Mouse (Mus musculus): ENCODE measurements around the gene Kcnd2.

Gene Kcnd2

GRCm38 (mm10) chr6:21424202-21424785, 209.0 kb downstream of the Kcnd2 start:
- no peak for DNase-seq (ENCODE audit: low spot score)

GRCm38 (mm10) chr6:21431120-21431519, 215.8 kb downstream of the Kcnd2 start:
- DNase-seq (ENCODE audit: low spot score), result no peak

GRCm38 (mm10) chr6:21464719-21465118, 249.4 kb downstream of the Kcnd2 start:
- no peak for DNase-seq (ENCODE audit: low spot score)

- DNase-seq (ENCODE audit: low spot score), result no peak
These were observed 256.7 kb downstream of the Kcnd2 start for GRCm38 (mm10) chr6:21471891-21472544.

GRCm38 (mm10) chr6:21482714-21483113, 267.4 kb downstream of the Kcnd2 start:
- no peak for DNase-seq (ENCODE audit: low spot score)

GRCm38 (mm10) chr6:21488536-21488935, 273.2 kb downstream of the Kcnd2 start:
- no peak for DNase-seq (ENCODE audit: low spot score)

GRCm38 (mm10) chr6:21502921-21503320, 287.6 kb downstream of the Kcnd2 start:
- DNase-seq (ENCODE audit: low spot score), result no peak

GRCm38 (mm10) chr6:21510621-21511239, 295.4 kb downstream of the Kcnd2 start:
- peak; percentile 83 for DNase-seq (ENCODE audit: low spot score)

- peak; percentile 8 for DNase-seq (ENCODE audit: low spot score)
These were observed 305.0 kb downstream of the Kcnd2 start for GRCm38 (mm10) chr6:21520351-21520750.

- no peak for DNase-seq (ENCODE audit: low spot score)
These were observed 312.3 kb downstream of the Kcnd2 start for GRCm38 (mm10) chr6:21527489-21528074.

GRCm38 (mm10) chr6:21534009-21534408, 318.7 kb downstream of the Kcnd2 start:
- DNase-seq (ENCODE audit: low spot score), result no peak

GRCm38 (mm10) chr6:21534820-21535219, 319.5 kb downstream of the Kcnd2 start:
- DNase-seq (ENCODE audit: low spot score), result peak; percentile 39

GRCm38 (mm10) chr6:21551501-21551900, 336.2 kb downstream of the Kcnd2 start:
- DNase-seq (ENCODE audit: low spot score), result no peak

- DNase-seq (ENCODE audit: low spot score), result no peak
These were observed 355.7 kb downstream of the Kcnd2 start for GRCm38 (mm10) chr6:21570964-21571363.

- DNase-seq (ENCODE audit: low spot score), result no peak
These were observed 374.9 kb downstream of the Kcnd2 start for GRCm38 (mm10) chr6:21590156-21590555.

- no peak for DNase-seq (ENCODE audit: low spot score)
These were observed 382.1 kb downstream of the Kcnd2 start for GRCm38 (mm10) chr6:21597424-21597823.

GRCm38 (mm10) chr6:21609381-21610059, 394.2 kb downstream of the Kcnd2 start:
- DNase-seq (ENCODE audit: low spot score), result no peak

GRCm38 (mm10) chr6:21629989-21630388, 414.7 kb downstream of the Kcnd2 start:
- DNase-seq (ENCODE audit: low spot score), result no peak

GRCm38 (mm10) chr6:21655681-21656080, 440.4 kb downstream of the Kcnd2 start:
- DNase-seq (ENCODE audit: low spot score), result no peak

- DNase-seq (ENCODE audit: low spot score), result no peak
These were observed 448.8 kb downstream of the Kcnd2 start for GRCm38 (mm10) chr6:21664135-21664534.

GRCm38 (mm10) chr6:21664638-21665037, 449.3 kb downstream of the Kcnd2 start:
- no peak for DNase-seq (ENCODE audit: low spot score)

GRCm38 (mm10) chr6:21684252-21684651, 468.9 kb downstream of the Kcnd2 start:
- DNase-seq (ENCODE audit: low spot score), result no peak

- DNase-seq (ENCODE audit: low spot score), result no peak
These were observed 471.1 kb downstream of the Kcnd2 start for GRCm38 (mm10) chr6:21686388-21686787.
